Mouse (Mus musculus): ENCODE measurements around the gene Adam12.

DNA sequence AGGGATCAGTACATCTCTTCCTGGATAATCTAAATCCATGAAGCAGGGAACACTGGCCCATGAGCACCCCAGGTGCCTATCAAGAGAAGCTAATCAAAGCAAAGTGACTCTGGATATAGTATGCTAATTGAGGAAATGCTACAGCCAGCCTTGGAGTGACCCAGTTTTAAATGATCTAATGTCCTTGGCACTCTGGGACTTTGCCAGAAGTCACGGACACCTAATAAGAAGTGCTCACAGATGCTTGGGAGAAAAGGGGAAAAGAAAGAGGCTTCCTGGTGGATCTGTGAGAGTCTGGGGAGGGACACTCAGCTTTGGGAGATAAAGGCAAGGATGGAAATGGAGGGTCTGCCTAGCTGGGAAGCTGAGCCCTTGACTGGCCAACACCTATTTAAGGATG is 181.6 kb downstream of the Adam12 start:
- TF ChIP-seq CTCF (IDR thresholded peaks at IDR 0.05; ENCODE audit: insufficient read depth, low read depth, low read length) (no peak), POLR2A (IDR thresholded peaks at IDR 0.05; ENCODE audit: insufficient read depth, low read depth, low read length) (no peak)

Measured in olfactory bulb, adult 2 months (tissue).